Mouse (Mus musculus): ENCODE results near the gene Gins2. TPM values are rescaled to one million over a fixed set of nuclear protein-coding genes. Genes with fewer than 3 reads are reported as not detected.

Gene Gins2
- polyA plus RNA-seq, 1 experiment from 2014 or later = 132 TPM

DNA sequence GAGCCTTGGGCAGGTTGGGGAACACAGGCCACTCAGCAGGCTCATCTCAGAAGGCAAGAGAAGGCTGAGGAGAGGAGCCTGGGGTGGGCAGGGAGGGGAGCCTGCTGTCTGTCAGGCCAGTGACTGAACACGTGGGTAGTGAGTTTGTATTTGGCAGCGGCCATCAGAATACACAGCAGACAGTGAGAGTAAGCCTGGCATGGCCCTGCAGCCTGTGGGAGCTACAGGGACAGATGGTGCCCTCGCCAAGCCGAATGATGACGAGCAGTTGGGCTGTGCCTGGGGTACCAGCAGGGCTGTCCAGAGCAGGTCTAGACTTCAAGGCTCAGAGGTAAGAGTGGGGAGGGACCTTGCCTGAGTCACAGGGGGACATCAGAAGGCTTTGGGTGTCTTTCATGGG, 38.2 kb upstream of the Gins2 start:
- no peak for DNase-seq (ENCODE audit: low spot score)
- no peaks in the 10 kb centered on the region for H3K27me3 ChIP-seq (ENCODE audit: control insufficient read depth, insufficient read depth, low read length)
- 88% methylated on average over 5 of the region's 5 CpGs for WGBS
- no peak overlapping the region for H3K4me2 ChIP-seq (ENCODE audit: low read depth, low read length)
- H3K9ac ChIP-seq (replicated peaks; ENCODE audit: low read length) = no peak overlapping the region
- H3K27ac ChIP-seq (replicated peaks; ENCODE audit: low read depth, low read length) = no peak overlapping the region
- no peak overlapping the region for H3K4me3 ChIP-seq (ENCODE audit: low read depth, low read length)
- ATAC-seq (replicated peaks; ENCODE audit: insufficient number of reproducible peaks, low FRiP score, low TSS enrichment, low read depth) = no peak
- H3K9me3 ChIP-seq (replicated peaks; ENCODE audit: control insufficient read depth, low read length) = no peaks in the 10 kb centered on the region
- H3K4me1 ChIP-seq (ENCODE audit: control insufficient read depth, insufficient read depth, low read length) = no peaks in the 10 kb centered on the region
- no peaks in the 10 kb centered on the region for H3K36me3 ChIP-seq (replicated peaks; ENCODE audit: control insufficient read depth, insufficient read depth, low read depth, low read length)

GRCm38 (mm10) chr8:120626461-120626860, 37.4 kb upstream of the Gins2 start:
- WGBS = 57% methylated on average over 11 of the region's 11 CpGs
- ATAC-seq (replicated peaks; ENCODE audit: insufficient number of reproducible peaks, low FRiP score, low TSS enrichment, low read depth) (no peak), DNase-seq (ENCODE audit: low spot score) (no peak)

DNA sequence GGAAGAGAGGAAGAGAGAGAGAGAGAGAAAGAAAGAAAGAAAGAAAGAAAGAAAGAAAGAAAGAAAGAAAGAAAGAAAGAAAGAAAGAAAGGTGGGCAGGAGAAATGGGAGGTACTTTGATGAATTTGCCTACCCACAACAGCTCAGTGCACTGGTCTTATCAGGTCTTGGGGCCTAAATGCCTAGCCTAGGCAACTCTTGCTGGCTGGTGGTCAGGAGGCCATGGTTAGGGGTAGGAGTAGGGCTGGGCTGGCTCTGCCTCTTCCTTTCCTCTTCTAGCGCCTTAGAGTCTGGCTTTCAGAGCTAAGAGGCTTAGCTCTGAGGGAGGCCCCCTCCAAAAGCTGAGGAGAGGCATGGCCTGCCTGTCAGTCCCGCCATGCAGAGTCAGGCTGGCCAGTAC, 34.5 kb upstream of the Gins2 start:
- ATAC-seq (replicated peaks; ENCODE audit: insufficient number of reproducible peaks, low FRiP score, low TSS enrichment, low read depth) = no peak
- Histone ChIP-seq H3K4me1 (ENCODE audit: control insufficient read depth, insufficient read depth, low read length) (no peaks in the 10 kb centered on the region), H3K27ac (replicated peaks; ENCODE audit: low read depth, low read length) (no peak overlapping the region), H3K4me3 (ENCODE audit: low read depth, low read length) (no peak overlapping the region), H3K4me2 (ENCODE audit: low read depth, low read length) (no peak overlapping the region), H3K27me3 (ENCODE audit: control insufficient read depth, insufficient read depth, low read length) (no peaks in the 10 kb centered on the region), H3K9ac (replicated peaks; ENCODE audit: low read length) (no peak overlapping the region; the same call in 1 of the 2 replicates), H3K9me3 (replicated peaks; ENCODE audit: control insufficient read depth, low read length) (no peaks in the 10 kb centered on the region), H3K36me3 (replicated peaks; ENCODE audit: control insufficient read depth, insufficient read depth, low read depth, low read length) (no peaks in the 10 kb centered on the region)
- WGBS = 31% methylated on average over 2 of the region's 2 CpGs
- no peak for DNase-seq (ENCODE audit: low spot score)

More at GRCm38 (mm10) chr8:120626461-120626860, 37.4 kb upstream of the Gins2 start:
- Histone ChIP-seq H3K9ac (replicated peaks; ENCODE audit: low read length) (no peak overlapping the region), H3K36me3 (replicated peaks; ENCODE audit: control insufficient read depth, insufficient read depth, low read depth, low read length) (no peaks in the 10 kb centered on the region), H3K4me2 (ENCODE audit: low read depth, low read length) (no peak overlapping the region), H3K4me1 (ENCODE audit: control insufficient read depth, insufficient read depth, low read length) (no peaks in the 10 kb centered on the region), H3K27me3 (ENCODE audit: control insufficient read depth, insufficient read depth, low read length) (no peaks in the 10 kb centered on the region), H3K27ac (replicated peaks; ENCODE audit: low read depth, low read length) (no peak overlapping the region), H3K4me3 (ENCODE audit: low read depth, low read length) (no peak overlapping the region), H3K9me3 (replicated peaks; ENCODE audit: control insufficient read depth, low read length) (no peaks in the 10 kb centered on the region)

GRCm38 (mm10) chr8:120622161-120622560, 33.1 kb upstream of the Gins2 start:
- H3K27ac ChIP-seq (replicated peaks; ENCODE audit: low read depth, low read length) = no peak overlapping the region
- DNase-seq (ENCODE audit: low spot score) = no peak
- H3K27me3 ChIP-seq (ENCODE audit: control insufficient read depth, insufficient read depth, low read length) = no peaks in the 10 kb centered on the region
- no peaks in the 10 kb centered on the region for H3K4me1 ChIP-seq (ENCODE audit: control insufficient read depth, insufficient read depth, low read length)
- H3K4me3 ChIP-seq (ENCODE audit: low read depth, low read length) = no peak overlapping the region
- H3K36me3 ChIP-seq (replicated peaks; ENCODE audit: control insufficient read depth, insufficient read depth, low read depth, low read length) = no peaks in the 10 kb centered on the region
- no peak overlapping the region for H3K4me2 ChIP-seq (ENCODE audit: low read depth, low read length)
- H3K9me3 ChIP-seq (replicated peaks; ENCODE audit: control insufficient read depth, low read length) = no peaks in the 10 kb centered on the region
- no peak overlapping the region for H3K9ac ChIP-seq (replicated peaks; ENCODE audit: low read length)
- WGBS = 61% methylated on average over 14 of the region's 14 CpGs
- ATAC-seq (replicated peaks; ENCODE audit: insufficient number of reproducible peaks, low FRiP score, low TSS enrichment, low read depth) = no peak

DNA sequence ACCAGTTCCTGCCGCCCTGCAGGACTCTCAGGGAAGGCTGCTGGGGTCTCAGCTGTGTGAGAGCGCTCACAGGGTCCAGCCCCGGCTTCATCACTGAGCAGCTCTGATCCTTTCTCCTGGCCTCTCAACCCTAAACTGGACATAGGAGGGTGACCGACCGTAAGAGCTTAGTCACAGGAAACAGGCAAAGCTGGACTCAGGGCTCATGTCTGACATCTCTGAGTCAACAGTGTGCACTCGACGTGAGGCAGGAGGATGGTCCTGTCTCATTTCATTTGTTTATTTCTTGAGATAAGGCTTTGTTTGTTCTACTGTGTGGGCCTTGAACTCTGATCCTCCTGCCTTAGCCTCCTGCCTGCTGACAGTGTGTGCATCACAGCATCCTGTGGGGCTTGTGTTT, 31.3 kb upstream of the Gins2 start:
- Histone ChIP-seq H3K36me3 (replicated peaks; ENCODE audit: control insufficient read depth, insufficient read depth, low read depth, low read length) (no peaks in the 10 kb centered on the region), H3K4me3 (ENCODE audit: low read depth, low read length) (no peak overlapping the region), H3K9ac (replicated peaks; ENCODE audit: low read length) (peak overlapping the region; percentile 13; the same call in 1 of the 2 replicates), H3K4me1 (ENCODE audit: control insufficient read depth, insufficient read depth, low read length) (peaks cover 3% of the 10 kb centered on the region; the same call in 1 of the 2 replicates), H3K4me2 (ENCODE audit: low read depth, low read length) (no peak overlapping the region), H3K27ac (replicated peaks; ENCODE audit: low read depth, low read length) (no peak overlapping the region), H3K9me3 (replicated peaks; ENCODE audit: control insufficient read depth, low read length) (no peaks in the 10 kb centered on the region), H3K27me3 (ENCODE audit: control insufficient read depth, insufficient read depth, low read length) (no peaks in the 10 kb centered on the region)
- DNase-seq (ENCODE audit: low spot score) (no peak), ATAC-seq (replicated peaks; ENCODE audit: insufficient number of reproducible peaks, low FRiP score, low TSS enrichment, low read depth) (no peak)
- WGBS = 41% methylated on average over 7 of the region's 7 CpGs

- DNase-seq (ENCODE audit: low spot score) (no peak), ATAC-seq (replicated peaks; ENCODE audit: insufficient number of reproducible peaks, low FRiP score, low TSS enrichment, low read depth) (no peak)
- H3K4me2 ChIP-seq (ENCODE audit: low read depth, low read length) = no peak overlapping the region
- H3K27ac ChIP-seq (replicated peaks; ENCODE audit: low read depth, low read length) = no peak overlapping the region
- H3K36me3 ChIP-seq (replicated peaks; ENCODE audit: control insufficient read depth, insufficient read depth, low read depth, low read length) = no peaks in the 10 kb centered on the region
- no peaks in the 10 kb centered on the region for H3K9me3 ChIP-seq (replicated peaks; ENCODE audit: control insufficient read depth, low read length)
- no peaks in the 10 kb centered on the region for H3K27me3 ChIP-seq (ENCODE audit: control insufficient read depth, insufficient read depth, low read length)
- no peak overlapping the region for H3K4me3 ChIP-seq (ENCODE audit: low read depth, low read length)
- H3K9ac ChIP-seq (replicated peaks; ENCODE audit: low read length) = no peak overlapping the region; the same call in 1 of the 2 replicates
- WGBS = 73% methylated on average over 11 of the region's 11 CpGs
- peaks cover 3% of the 10 kb centered on the region; the same call in 1 of the 2 replicates for H3K4me1 ChIP-seq (ENCODE audit: control insufficient read depth, insufficient read depth, low read length)
Measured at GRCm38 (mm10) chr8:120619235-120620180, 30.4 kb upstream of the Gins2 start.

GRCm38 (mm10) chr8:120618110-120618509, 29.0 kb upstream of the Gins2 start:
- Histone ChIP-seq H3K36me3 (replicated peaks; ENCODE audit: control insufficient read depth, insufficient read depth, low read depth, low read length) (no peaks in the 10 kb centered on the region), H3K9ac (replicated peaks; ENCODE audit: low read length) (peak overlapping the region; percentile 34; the same call in 1 of the 2 replicates), H3K9me3 (replicated peaks; ENCODE audit: control insufficient read depth, low read length) (no peaks in the 10 kb centered on the region), H3K4me1 (ENCODE audit: control insufficient read depth, insufficient read depth, low read length) (peaks cover 3% of the 10 kb centered on the region; the same call in 1 of the 2 replicates), H3K27ac (replicated peaks; ENCODE audit: low read depth, low read length) (no peak overlapping the region), H3K27me3 (ENCODE audit: control insufficient read depth, insufficient read depth, low read length) (no peaks in the 10 kb centered on the region), H3K4me3 (ENCODE audit: low read depth, low read length) (no peak overlapping the region), H3K4me2 (ENCODE audit: low read depth, low read length) (no peak overlapping the region)
- WGBS = 2% methylated on average over 6 of the region's 6 CpGs
- peak; percentile 88 for DNase-seq (ENCODE audit: low spot score)
- ATAC-seq (replicated peaks; ENCODE audit: insufficient number of reproducible peaks, low FRiP score, low TSS enrichment, low read depth) = peak; percentile 21; the same call in 1 of the 2 replicates
